Mouse (Mus musculus) heart, postnatal 14 days (tissue): ENCODE measurements around the gene Tmem182. TPM values are rescaled to one million over a fixed set of nuclear protein-coding genes. Genes with fewer than 3 reads are reported as not detected.

Experiments used
- DNase-seq, 2 experiments: peaks; one replicate each; pipeline ENCODE4 v3.0.0; 2021 to 2022
- intact Hi-C: fragments of 180-260 bp; cut with DNase I; formaldehyde crosslinking; loops from one replicate; pipeline ENCODE4 v1.15.1; 2025
- total RNA-seq, 2 experiments: library from RNA; stranded (reverse); gene quantifications; 2 replicates each; pipeline ENCODE4 v1.2.3; 2021

The Tmem182 gene
- total RNA-seq, 2 experiments from 2014 or later, result 125 to 135 TPM

DNA sequence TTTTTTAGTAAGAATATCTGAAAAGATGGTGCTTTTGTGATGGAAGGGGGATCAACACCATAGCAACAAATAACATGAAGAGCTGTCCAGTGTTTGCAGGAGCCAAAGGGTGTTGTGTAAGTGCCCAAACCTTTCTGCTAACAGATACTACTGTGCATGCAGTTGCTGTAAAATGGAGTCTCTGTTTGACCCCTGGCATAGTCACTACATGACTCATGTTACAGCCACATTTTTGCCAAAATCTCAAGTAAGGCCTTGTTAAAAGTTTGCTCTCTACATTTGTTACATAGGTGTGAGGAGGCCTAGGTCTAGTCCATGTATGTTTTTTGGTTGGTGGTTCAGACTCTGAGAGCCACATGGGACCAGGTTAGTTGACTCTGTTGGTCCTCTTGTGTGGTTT lies 45.9 kb downstream of the Tmem182 start:
- intact Hi-C loops, result no loop called here
- DNase-seq, result no peak

DNA sequence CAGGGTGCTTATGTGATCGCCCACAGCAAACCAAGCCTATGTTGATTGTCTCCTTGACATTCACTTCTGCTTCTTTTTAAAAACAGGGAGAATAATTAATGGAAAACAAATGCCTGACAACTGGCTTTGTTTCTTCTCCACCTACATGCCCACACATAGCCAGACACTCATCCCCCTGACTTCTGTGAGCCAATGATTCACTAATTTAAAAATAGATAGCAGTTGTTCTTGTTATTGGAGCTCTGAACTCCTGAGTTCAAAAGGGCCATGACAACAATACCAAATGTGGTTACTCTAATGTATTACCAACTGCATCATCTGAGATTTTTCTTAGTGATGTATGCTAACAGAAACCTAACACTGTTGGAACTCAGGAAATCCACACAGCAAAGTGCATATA lies 49.9 kb downstream of the Tmem182 start:
- no peak for DNase-seq

DNA sequence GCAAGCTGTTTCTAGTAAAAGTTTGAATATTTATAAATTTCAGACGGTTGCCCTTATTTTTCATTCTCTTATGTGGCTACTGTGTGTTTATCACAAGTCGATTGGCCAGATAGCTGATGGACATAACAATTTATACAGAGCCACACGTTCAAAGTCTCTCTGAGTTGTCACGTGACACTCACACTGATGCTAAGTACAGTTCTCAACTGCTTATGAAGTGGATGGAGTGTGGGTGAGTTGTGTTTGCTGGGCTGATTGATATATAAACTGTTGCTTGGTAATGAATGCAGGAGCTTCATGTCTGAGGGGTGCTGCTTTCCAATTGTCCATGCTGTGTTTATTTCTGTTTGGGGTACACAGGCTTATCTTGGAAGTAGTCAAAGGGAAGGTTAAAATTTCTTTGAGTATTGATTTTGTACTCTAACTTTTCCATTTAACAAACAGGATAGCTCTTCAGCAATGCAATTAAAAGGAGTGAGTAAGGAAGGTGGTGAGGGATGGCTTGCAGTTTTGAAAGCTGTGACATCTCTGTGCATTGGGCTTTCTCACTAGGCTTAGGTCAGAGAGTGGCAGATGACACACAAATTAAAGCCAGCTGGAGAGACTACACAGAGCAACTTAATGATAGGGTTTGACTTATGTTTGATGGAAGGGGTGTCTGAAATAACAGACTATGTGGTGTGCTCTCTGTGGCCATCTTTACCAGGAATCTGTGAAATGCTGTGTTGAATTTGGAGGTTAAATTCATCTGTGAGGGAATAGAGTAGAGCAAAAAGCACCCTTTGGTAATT lies 51.6 kb downstream of the Tmem182 start:
- intact Hi-C loops, result no loop called here
- no peak for DNase-seq

More for the DNA sequence above, 49.9 kb downstream of the Tmem182 start:
- intact Hi-C loops, result no loop called here

DNA sequence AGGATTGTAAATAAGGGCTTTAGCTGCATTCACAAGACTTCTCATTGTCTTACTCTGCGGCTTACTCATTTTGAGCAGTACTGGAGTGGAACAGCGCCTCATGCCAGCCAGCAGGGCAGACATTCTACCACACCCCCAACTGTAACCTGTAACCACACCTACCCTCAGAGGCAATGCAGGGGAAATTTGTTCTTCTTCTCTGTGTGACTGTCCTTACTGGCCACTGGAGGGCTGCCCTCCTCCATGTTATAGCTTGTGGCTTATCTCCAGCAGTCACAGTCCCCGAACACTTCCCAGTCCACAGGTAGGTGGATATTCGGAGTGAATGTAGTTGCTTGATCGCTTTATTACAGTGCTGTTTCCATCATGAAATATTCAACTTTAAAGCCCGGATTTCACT lies 59.6 kb downstream of the Tmem182 start:
- DNase-seq, result no peak

DNA sequence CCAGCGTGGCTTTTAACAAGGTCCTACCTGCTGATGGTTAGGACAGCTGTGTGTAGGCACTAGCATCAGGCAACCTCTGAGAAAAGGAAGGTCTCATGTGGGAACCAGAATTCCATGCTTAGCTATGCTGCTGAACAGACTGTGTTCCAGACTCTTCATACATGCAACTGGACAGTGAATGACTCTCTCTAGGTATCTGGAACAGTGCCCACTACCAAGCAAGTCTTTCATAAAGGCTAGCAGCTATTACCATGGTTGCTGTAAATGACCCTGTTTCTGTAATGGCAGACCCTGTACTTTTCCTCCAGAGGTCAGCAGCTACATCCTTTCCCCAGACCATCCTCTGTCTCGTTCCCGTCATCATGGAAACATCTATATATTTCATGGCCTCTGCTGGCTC lies 61.7 kb downstream of the Tmem182 start:
- intact Hi-C loops, result no loop called here
- DNase-seq, result no peak

More for the DNA sequence above, 59.6 kb downstream of the Tmem182 start:
- intact Hi-C loops, result no loop called here

DNA sequence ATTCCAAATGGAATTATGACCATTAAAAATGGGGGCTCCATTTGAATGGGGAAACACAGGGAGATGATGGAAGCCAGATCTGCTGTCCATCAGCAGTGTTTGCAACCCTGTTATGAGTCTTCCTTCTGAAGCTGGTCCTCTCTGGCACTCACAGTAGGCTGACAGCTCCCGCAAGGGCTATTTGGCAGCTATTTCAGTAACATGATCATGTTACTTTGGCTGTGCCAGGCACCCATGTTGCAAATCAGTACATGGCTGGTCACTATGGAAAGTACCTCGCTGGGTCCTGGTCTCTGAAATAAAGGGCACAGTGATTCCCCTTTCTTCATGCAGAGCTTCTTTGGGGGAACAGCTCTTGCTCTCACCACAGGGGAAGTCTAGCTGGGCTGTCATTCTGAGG lies 62.2 kb downstream of the Tmem182 start:
- no peak for DNase-seq
- intact Hi-C loops, result no loop called here

DNA sequence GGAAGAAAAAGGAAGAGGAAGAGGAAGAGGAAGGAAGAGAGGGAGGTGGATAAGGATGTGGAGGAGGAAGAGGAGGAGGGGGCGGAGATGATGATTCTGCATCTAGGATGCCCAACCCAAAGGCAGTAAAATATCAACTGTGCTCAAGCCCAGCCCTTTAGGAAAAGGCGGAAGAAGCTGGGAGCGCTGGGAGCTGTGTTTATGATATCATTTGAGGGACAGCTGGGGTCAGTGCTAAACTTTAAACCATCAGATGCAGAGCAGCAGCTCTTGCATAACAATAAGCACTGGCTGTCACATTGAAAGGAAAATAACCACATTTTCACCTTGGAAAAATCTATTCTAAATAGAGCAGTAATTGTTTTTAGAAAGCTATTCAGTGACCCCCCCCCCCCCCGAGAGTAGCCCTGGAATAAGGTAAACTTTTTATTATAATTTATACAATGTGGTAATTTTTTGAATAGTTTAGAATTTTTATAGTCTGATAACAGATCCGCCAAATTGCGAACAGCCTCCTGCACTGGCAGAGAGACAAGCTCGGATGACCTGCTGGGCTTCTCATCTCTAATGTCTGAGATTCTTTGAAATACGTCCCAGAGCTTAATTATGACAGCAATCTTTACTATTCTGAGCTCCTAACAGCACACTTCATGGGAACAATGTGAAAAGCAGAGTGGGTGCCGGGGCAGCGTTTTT lies 68.5 kb downstream of the Tmem182 start:
- intact Hi-C loops, result no loop called here
- DNase-seq, result no peak

DNA sequence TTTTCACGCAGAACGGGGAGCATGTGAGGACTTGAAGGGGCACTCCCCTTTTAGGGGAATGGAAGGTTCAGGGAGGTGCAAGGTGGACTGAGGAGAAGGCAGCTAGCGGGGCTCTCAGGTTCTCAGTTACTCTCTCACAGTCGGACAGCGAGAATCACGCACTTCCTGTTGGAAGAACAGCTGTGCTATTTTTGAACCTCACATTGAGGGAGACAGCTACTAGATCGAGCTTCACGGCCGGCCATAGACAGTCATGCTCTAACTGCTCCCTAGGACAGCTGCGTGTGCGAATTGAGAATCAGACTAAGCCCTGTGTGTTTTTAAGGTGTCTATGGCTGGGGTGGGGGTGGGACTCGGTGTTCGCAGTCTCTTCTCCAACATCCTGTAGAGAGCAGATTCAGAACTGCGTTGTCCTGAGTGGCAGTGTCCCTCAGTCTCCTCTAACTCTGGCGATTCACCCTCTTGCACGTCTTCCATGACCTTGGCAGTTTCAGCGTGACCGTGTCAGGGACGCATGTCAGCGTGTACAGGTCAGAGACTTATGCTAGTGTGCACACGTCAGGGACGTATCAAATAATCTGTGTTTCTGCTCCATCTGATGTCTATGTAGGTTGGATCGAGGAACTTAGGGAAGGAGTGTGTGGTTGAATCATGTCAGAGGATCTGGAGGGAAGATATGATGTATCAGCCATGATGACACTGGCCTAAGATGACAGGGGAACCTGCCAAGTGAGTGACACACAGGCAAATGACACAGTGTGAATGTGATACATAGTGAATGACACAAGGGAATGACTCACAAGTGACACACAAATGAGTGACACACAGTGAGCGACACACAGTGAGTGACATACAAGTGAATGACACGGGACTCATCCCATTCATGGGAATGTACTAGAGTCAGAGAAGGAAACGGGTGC lies 69.3 kb downstream of the Tmem182 start:
- peak; percentile 4 to 20 for DNase-seq
- intact Hi-C loops, result loop anchor here (5.0 kb wide), 1 partner anchor 1838 kb away; no protein-coding TSS in a partner anchor

DNA sequence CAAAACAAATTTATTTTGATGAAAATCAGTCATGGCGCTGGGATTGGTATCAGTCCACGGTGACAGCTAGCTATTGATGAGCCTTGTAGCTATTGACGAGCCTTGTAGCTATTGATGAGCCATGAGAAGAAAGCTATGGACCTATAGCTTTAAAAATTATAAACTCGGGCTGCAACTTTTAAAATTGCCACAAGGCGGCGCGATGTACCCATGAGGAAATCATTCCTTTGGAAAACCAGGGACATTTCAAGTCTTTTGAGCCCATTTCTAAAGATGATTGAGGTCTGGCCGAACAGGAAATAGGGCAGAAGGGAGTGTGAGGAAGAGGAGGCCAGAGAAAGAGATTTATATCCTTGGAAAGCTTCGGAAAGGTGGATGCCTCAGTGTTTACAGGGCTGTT lies 73.7 kb downstream of the Tmem182 start:
- intact Hi-C loops, result loop anchor here (5.0 kb wide), 1 partner anchor 1833 kb away; no protein-coding TSS in a partner anchor
- DNase-seq, result peak; percentile 38 to 66

DNA sequence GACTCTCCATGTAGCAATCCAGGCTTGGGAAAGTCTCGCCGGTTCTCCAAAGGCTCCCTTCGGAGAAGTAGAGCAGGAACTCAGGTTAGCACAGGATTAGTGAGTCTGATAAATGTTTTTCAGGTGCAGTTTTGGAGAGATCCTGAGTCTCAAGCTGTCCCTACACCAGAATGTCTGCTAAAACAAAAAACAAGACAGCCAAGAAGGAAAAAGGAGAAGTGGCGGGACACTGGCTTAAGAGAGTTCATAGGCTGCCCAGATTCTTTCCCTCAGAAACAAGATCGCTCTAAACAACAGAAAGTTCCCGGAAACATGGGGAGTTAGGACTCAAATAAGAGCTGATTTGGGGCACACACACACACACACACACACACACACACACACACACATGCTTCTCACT lies 74.1 kb downstream of the Tmem182 start:
- intact Hi-C loops, result loop anchor here (5.0 kb wide), 1 partner anchor 1833 kb away; no protein-coding TSS in a partner anchor
- DNase-seq, result no peak

DNA sequence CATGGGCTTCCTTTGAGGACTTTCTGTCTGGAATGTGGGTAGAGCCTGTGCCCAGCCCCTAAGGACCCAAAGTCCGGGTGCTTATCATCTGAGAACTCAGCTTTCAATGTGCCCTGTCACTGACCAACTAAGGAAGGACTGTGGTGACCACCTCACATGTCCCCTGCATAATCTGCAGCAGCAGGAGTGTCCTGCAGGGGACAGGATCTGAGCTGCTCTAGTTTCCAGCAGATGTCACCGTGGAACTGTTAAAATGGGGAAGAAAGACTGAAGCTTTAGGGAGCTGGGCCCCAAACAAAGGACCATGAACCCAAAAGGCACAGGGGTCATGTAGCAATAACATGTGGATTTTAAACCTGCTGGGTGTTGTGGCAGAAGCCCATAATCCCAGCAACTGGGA lies 75.1 kb downstream of the Tmem182 start:
- no peak for DNase-seq
- intact Hi-C loops, result loop anchor here (10.0 kb wide), 1 partner anchor 264 kb away; no protein-coding TSS in a partner anchor

DNA sequence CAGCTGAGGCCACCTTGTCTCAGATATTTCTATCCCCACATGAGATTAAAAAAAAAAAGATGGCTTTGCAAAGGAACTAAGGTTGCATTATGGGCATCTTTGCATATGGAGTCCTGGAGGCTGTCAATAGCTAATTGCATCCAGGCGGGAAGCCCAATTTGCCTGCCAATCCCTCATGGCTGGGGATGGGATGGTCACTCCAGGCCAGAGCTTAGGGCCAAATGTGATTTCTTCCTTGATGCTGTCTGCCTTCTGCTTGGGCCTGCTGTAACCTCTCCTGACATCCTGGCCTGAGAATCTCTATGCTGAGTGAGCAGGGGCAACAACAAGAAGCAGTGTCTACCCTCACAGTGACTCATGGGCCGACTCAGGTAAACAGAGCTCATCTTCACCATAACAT lies 78.5 kb downstream of the Tmem182 start:
- intact Hi-C loops, result loop anchor here (10.0 kb wide), 1 partner anchor 261 kb away; no protein-coding TSS in a partner anchor
- no peak for DNase-seq

DNA sequence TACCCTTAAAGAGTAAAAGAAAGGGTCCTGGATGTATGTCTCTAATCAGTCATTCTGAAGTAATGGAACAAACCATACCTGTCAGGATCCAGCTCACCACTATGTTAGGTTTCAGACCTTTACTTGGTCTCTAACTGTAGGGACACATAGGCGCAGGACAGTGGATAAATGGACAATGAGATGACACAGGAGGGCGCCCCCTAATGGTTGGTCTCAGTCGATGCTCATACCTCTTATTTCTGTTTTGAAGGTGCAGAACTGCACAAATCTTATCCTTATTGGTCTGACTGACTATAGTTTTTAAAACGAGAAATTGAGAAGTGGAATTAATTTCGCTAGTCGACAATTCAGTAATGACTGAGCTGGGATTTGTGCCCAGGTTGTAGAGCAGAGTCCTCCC lies 79.5 kb downstream of the Tmem182 start:
- intact Hi-C loops, result loop anchor here (10.0 kb wide), 1 partner anchor 260 kb away; no protein-coding TSS in a partner anchor
- DNase-seq, result no peak

DNA sequence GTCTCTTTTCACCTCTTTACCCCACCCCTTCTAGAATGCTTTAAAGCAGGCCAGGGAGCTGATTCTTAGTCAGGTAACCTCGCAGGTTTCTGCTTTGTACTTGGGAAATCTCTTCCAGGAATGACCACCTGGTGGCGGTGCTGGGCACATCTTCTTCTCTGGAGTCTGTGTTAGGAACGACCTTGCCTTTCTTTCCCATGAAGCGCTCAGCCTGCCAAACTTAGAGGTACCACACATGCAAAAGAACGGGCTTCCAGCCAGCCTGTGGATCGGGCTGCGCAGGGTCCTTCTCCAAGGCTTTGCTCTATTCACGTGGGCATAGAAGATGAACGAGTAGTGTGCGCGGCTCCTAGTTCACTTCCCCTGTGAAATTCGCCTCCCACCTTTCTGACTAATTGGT lies 82.3 kb downstream of the Tmem182 start:
- intact Hi-C loops, result loop anchor here (10.0 kb wide), 1 partner anchor 257 kb away; no protein-coding TSS in a partner anchor
- peak; percentile 38 to 61 for DNase-seq

DNA sequence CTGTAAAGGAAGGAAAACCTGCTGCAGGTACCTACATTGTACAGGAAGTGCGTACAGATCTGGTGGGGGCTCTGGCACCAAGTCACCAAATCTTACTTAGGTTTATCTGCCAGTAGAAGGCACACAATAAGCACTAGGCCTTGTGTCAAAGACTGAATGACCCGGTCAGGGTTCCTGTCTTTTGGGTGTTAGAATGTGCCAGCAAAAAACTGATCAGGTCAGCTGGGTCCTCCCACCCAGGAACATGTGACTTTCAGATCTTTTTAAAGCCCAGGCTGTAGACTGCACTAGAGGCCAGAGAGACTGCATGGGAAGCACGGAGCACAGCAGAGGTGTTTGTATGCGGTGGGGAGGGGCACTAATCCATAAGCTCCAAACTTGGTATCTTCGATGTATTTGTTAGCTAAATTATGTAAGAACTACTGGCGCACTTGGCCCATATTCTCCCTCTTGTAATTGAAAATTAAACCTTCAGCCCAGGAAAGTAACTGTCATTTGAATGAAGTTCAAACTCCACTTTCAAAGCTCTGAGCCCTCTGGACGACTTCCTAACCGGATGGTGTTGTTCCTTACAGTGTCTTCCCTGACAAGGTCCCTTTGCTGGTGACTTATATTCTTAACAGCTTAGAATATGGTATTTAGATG lies 83.1 kb downstream of the Tmem182 start:
- DNase-seq, result no peak
- intact Hi-C loops, result loop anchor here (10.0 kb wide), 1 partner anchor 256 kb away; no protein-coding TSS in a partner anchor

DNA sequence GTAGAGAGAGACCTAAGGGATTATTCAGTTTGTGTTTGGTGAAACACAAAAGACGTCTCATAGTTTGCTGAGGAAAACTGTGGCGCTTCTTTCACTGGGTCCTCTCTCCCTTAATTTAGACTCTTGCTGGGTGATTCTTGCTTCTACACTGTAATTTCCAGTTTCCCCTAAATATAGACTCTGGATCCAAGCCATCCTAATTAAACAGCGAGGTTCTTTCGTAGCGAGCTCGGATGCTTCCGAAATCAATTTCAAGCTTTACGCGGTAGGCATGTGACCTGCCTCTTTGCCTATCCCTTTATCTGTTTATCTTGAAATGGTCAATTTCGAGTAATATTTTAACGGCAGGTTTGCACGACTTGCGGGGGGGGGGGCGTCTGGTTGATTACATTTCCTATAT lies 84.2 kb downstream of the Tmem182 start:
- no peak for DNase-seq
- intact Hi-C loops, result loop anchor here (10.0 kb wide), 1 partner anchor 255 kb away; no protein-coding TSS in a partner anchor

DNA sequence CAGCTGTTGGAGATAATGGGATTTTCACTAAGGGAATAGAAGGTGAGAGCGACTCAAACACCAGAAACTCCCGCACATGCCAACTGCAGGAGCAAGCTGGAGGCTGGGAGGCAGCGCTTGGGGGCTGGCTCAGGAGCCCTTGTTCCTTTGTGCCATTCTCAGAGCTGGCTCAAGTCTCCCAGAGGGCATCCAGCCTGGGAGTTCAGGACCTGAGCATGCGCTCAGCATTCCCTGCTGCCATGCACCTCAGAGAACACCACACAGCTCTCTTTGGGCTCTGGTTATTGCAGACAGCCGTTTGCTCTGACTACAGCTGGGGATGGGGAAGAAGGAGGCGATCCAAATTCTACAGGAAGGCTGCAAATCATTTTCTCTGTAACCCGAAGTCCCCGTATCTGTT lies 84.8 kb downstream of the Tmem182 start:
- intact Hi-C loops, result no loop called here
- no peak for DNase-seq

DNA sequence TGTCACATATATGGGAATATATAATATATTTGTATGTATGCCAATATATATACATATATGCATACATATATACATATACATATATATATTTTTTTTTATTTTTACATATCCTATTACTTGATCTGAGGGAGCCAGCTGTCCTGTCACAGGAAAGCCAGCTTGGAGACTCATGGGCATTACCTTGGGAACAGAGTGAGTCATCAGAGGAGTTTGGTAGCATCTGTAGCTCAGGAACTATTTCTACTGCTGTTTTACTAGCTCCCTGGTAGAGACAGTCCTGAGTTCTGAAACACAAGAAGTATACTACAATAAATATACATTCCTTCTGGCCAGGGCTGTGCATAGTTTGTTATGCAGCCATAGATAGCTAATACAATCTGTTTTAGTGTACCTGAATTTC lies 98.3 kb downstream of the Tmem182 start:
- DNase-seq, result no peak
- intact Hi-C loops, result no loop called here
